ENCODE assay signal across 9 mouse cellular contexts in the genomic region with DNA sequence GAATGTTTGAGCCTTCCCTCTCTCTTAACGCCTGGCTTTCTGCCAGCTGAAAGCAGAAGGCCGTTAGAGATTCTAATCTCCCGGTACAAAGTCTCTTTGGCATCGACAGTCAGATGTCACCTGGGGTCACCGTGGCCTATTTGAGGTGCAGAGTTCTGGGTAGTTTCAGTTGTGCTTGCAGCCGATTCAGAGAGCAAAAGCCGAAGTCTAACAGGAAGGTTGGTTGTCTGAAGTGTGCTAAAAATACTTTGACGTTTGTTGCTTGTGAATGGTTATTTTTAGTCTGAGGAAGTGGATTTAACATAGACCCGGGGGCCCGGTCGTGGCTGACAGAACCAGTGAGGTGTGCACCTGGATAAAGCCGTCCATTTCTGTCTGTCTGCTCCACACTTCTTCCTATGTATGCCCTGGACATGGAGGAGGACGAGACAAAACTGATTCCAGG.
DNase-seq lines count a peak whose midpoint lies in the region; ATAC-seq and TF ChIP-seq lines count a peak whose summit lies in the region.
"Had no signal": no experiment of that assay in that cellular context is flagged by ENCODE, and none has a peak within 500 bp of the region (broad histone marks: within the 10 kb centered on the region; RNA-seq: fewer than 3 reads in every experiment).

No protein-coding gene starts in this region.

- ATAC-seq in kidney, embryonic 15.5 days (replicated peaks; ENCODE audit: low FRiP score), result no peak
- peak; percentile 49; the same call in 1 of the 2 replicates for ATAC-seq in megakaryocyte, adult 5-6 weeks (ENCODE audit: poor library complexity, severe bottlenecking)

- peak overlapping the region; percentile 47 for H3K4me3 ChIP-seq in gastrocnemius, adult 2 months
- no peak overlapping the region for H3K4me3 ChIP-seq in embryonic facial prominence, embryonic 10.5 days
- H3K4me3 ChIP-seq in kidney, embryonic 15.5 days (replicated peaks), result no peak overlapping the region
- H3K4me3 ChIP-seq: neural tube, embryonic 13.5 days had no signal

- peaks cover 31% of the 10 kb centered on the region for H3K4me1 ChIP-seq in embryonic facial prominence, embryonic 10.5 days
- peaks cover 26% of the 10 kb centered on the region for H3K4me1 ChIP-seq in kidney, embryonic 15.5 days

- peak overlapping the region; percentile 89 for H3K27ac ChIP-seq in gastrocnemius, adult 2 months
- H3K27ac ChIP-seq in embryonic facial prominence, embryonic 10.5 days (replicated peaks), result 0 out of 2 replicates have a peak overlapping the region, but pooled peaks have one; percentile 25
- peak overlapping the region; percentile 63 for H3K27ac ChIP-seq in kidney, embryonic 15.5 days
- H3K27ac ChIP-seq: neural tube, embryonic 13.5 days had no signal

- H3K27me3 ChIP-seq in embryonic facial prominence, embryonic 10.5 days (replicated peaks; ENCODE audit: low read depth, poor library complexity, severe bottlenecking), result peaks cover 14% of the 10 kb centered on the region
- H3K27me3 ChIP-seq in kidney, embryonic 15.5 days, result peaks cover 5% of the 10 kb centered on the region; the same call in 1 of the 2 replicates
- H3K27me3 ChIP-seq: neural tube, embryonic 13.5 days had no signal

- no peaks in the 10 kb centered on the region for H3K9me3 ChIP-seq in embryonic facial prominence, embryonic 10.5 days
- no peaks in the 10 kb centered on the region for H3K9me3 ChIP-seq in kidney, embryonic 15.5 days (replicated peaks)
- H3K9me3 ChIP-seq: neural tube, embryonic 13.5 days had no signal

- no peak for TF ChIP-seq CTCF in gastrocnemius, adult 2 months (IDR thresholded peaks at IDR 0.05)

- WGBS in embryonic facial prominence, embryonic 10.5 days, result 65% methylated on average over 13 of the region's 13 CpGs
- WGBS in kidney, embryonic 15.5 days, result 29% methylated on average over 13 of the region's 13 CpGs

- H3K4me2 ChIP-seq in kidney, embryonic 15.5 days, result 0 out of 2 replicates have a peak overlapping the region, but pooled peaks have one; percentile 20
- H3K4me2 ChIP-seq: neural tube, embryonic 13.5 days had no signal

- peak; percentile 53 for DNase-seq in gastrocnemius, adult 2 months
- DNase-seq in gastrocnemius, adult 18-20 months (ENCODE audit: low spot score), result no peak
- no peak for DNase-seq in embryonic facial prominence, embryonic 10.5 days (ENCODE audit: low spot score)
- DNase-seq in thymus, postnatal 4 days, result peak; percentile 65
- no peak for DNase-seq in urinary bladder, postnatal 25 days (ENCODE audit: low spot score)
- DNase-seq in urinary bladder, postnatal 10 days (ENCODE audit: low spot score), result no peak

- H3K36me3 ChIP-seq in embryonic facial prominence, embryonic 10.5 days (replicated peaks), result no peaks in the 10 kb centered on the region
- H3K36me3 ChIP-seq in kidney, embryonic 15.5 days, result no peaks in the 10 kb centered on the region
- H3K36me3 ChIP-seq: neural tube, embryonic 13.5 days had no signal

- H3K9ac ChIP-seq in kidney, embryonic 15.5 days, result no peak overlapping the region
- H3K9ac ChIP-seq: neural tube, embryonic 13.5 days had no signal

- intact Hi-C loops in gastrocnemius, adult 2 months (cut with DNase I), result no loop called here

Comparison
In these comparisons a context has a peak if more than half of its experiments do, and no peak if none do; other contexts are left out.
1. DNase-seq: peak in gastrocnemius, adult 2 months (single experiment) and thymus, postnatal 4 days (single experiment); none in gastrocnemius, adult 18-20 months (single experiment), embryonic facial prominence, embryonic 10.5 days (single experiment), urinary bladder, postnatal 25 days (single experiment) and urinary bladder, postnatal 10 days (single experiment).
2. H3K27ac ChIP-seq: peak in every context shown above with its lines; median percentile 89 in gastrocnemius, adult 2 months; 63 in kidney, embryonic 15.5 days; 25 in embryonic facial prominence, embryonic 10.5 days.